Mouse (Mus musculus) urinary bladder, adult 2 months (tissue): ENCODE data around the gene Pth2r. TPM values are rescaled to one million over a fixed set of nuclear protein-coding genes. Genes with fewer than 3 reads are reported as not detected.

Source experiments
- DNase-seq: peaks from one replicate; pipeline ENCODE4 v3.0.0; 2022; ENCODE audit warnings: low spot score
- polyA plus RNA-seq: library from polyadenylated mRNA; depleted of rRNA; stranded (reverse); fragments of >200 nt; gene quantifications from 2 replicates; pipeline ENCODE4 v1.2.3, GENCODE M21; 2012; rRNA removed

The Pth2r gene
- 0.04 TPM in 1 of 2 replicates, not detected in the other for polyA plus RNA-seq

GRCm38 (mm10) chr1:65281756-65282155, at the start of gene Pth2r:
Gene Pth2r (plus strand): TSS chr1:65282056.
- no peak for DNase-seq

- DNase-seq = no peak
These were observed 44.1 kb upstream of the Pth2r start for GRCm38 (mm10) chr1:65237712-65238111.

- no peak for DNase-seq
These were observed 36.2 kb upstream of the Pth2r start for GRCm38 (mm10) chr1:65245637-65246036.

- no peak for DNase-seq
These were observed 1.4 kb upstream of the Pth2r start for GRCm38 (mm10) chr1:65280461-65280860.

- no peak for DNase-seq
These were observed 910 bp downstream of the Pth2r start for GRCm38 (mm10) chr1:65282766-65283165.

GRCm38 (mm10) chr1:65308476-65308875, 26.6 kb downstream of the Pth2r start:
- no peak for DNase-seq

GRCm38 (mm10) chr1:65311214-65311933, 29.5 kb downstream of the Pth2r start:
- DNase-seq = no peak

- DNase-seq = no peak
These were observed 30.3 kb downstream of the Pth2r start for GRCm38 (mm10) chr1:65312118-65312517.

- no peak for DNase-seq
These were observed 31.0 kb downstream of the Pth2r start for GRCm38 (mm10) chr1:65312896-65313295.

GRCm38 (mm10) chr1:65314054-65315021, 32.5 kb downstream of the Pth2r start:
- no peak for DNase-seq

GRCm38 (mm10) chr1:65315022-65315407, 33.2 kb downstream of the Pth2r start:
- no peak for DNase-seq

GRCm38 (mm10) chr1:65334026-65334425, 52.2 kb downstream of the Pth2r start:
- no peak for DNase-seq

- no peak for DNase-seq
These were observed 55.9 kb downstream of the Pth2r start for GRCm38 (mm10) chr1:65337768-65338167.

GRCm38 (mm10) chr1:65340240-65340639, 58.4 kb downstream of the Pth2r start:
- DNase-seq = no peak

GRCm38 (mm10) chr1:65352979-65353378, 71.1 kb downstream of the Pth2r start:
- no peak for DNase-seq

- no peak for DNase-seq
These were observed 72.3 kb downstream of the Pth2r start for GRCm38 (mm10) chr1:65354153-65354552.

- DNase-seq = no peak
These were observed 106.5 kb downstream of the Pth2r start for GRCm38 (mm10) chr1:65388328-65388727.

GRCm38 (mm10) chr1:65389621-65390020, 107.8 kb downstream of the Pth2r start:
- no peak for DNase-seq

- no peak for DNase-seq
These were observed 125.6 kb downstream of the Pth2r start for GRCm38 (mm10) chr1:65407441-65407840.

GRCm38 (mm10) chr1:65420909-65421308, 139.1 kb downstream of the Pth2r start:
- DNase-seq = no peak

- no peak for DNase-seq
These were observed 140.7 kb downstream of the Pth2r start for GRCm38 (mm10) chr1:65422501-65423010.
